Mouse (Mus musculus) liver, embryonic 14.5 days (tissue): ENCODE data around the gene Map1lc3b. TPM values are rescaled to one million over a fixed set of nuclear protein-coding genes. Genes with fewer than 3 reads are reported as not detected.

ENCODE experiments used
- ATAC-seq: fragments of 200-750 bp; cut with Nextera tagmentation; 2 replicates; pipeline ENCODE4 v1.8.0; 2017; ENCODE audit warnings: moderate number of reproducible peaks, mild to moderate bottlenecking, moderate library complexity; ENCODE audit not compliant: insufficient read depth
- DNase-seq, 3 experiments: peaks; one replicate each; pipeline ENCODE4 v3.0.0-alpha.2; 2012 to 2013; ENCODE audit warnings: low read depth in 3 of 3, low spot score in 3 of 3
- H3K27ac ChIP-seq: fragments of 300-500 bp; sonication (generic); 2 replicates; pipeline ENCODE4 v1.5.1; 2014; ENCODE audit warnings: moderate library complexity, mild to moderate bottlenecking, control low read depth, inconsistent platforms
- H3K27me3 ChIP-seq: fragments of 300-500 bp; sonication (generic); 2 replicates; pipeline ENCODE4 v1.6.1; 2014; ENCODE audit warnings: mild to moderate bottlenecking, low read length, moderate library complexity; ENCODE audit not compliant: control insufficient read depth, insufficient read depth
- H3K36me3 ChIP-seq: fragments of 300-500 bp; sonication (generic); replicated peaks from 2 replicates; pipeline ENCODE4 v1.6.1; 2014; ENCODE audit warnings: low read depth; ENCODE audit not compliant: control insufficient read depth, insufficient read depth
- H3K4me1 ChIP-seq, 2 experiments: fragments of 200-500 bp in 1 of 2; fragments of 300-500 bp in 1 of 2; sonication (generic) in 1 of 2; replicated peaks; 2 replicates each; pipeline ENCODE4 v1.6.1; 2012 to 2014; ENCODE audit warnings: antibody characterized with exemption in 1 of 2, inconsistent platforms in 1 of 2, low read length in 1 of 2; ENCODE audit not compliant: control insufficient read depth in 2 of 2, insufficient read depth in 2 of 2
- H3K4me2 ChIP-seq: fragments of 300-500 bp; sonication (generic); 2 replicates; pipeline ENCODE4 v1.6.1; 2014; ENCODE audit warnings: low read depth, mild to moderate bottlenecking, control low read depth, moderate library complexity
- H3K4me3 ChIP-seq, 2 experiments: fragments of 200-500 bp in 1 of 2; fragments of 300-500 bp in 1 of 2; sonication (generic) in 1 of 2; 2 replicates each; pipeline ENCODE4 v1.5.1; 2012 to 2014; ENCODE audit warnings: low read depth in 2 of 2, low read length in 2 of 2, mild to moderate bottlenecking in 2 of 2, control low read depth in 1 of 2, inconsistent platforms in 1 of 2, moderate library complexity in 1 of 2; ENCODE audit not compliant: insufficient read depth in 1 of 2
- H3K9ac ChIP-seq: fragments of 300-500 bp; sonication (generic); replicated peaks from 2 replicates; pipeline ENCODE4 v1.6.1; 2014; ENCODE audit warnings: mild to moderate bottlenecking, control low read depth, moderate library complexity
- H3K9me3 ChIP-seq: fragments of 300-500 bp; sonication (generic); 2 replicates; pipeline ENCODE4 v1.6.1; 2016; ENCODE audit warnings: low read length, mixed read lengths; ENCODE audit not compliant: control insufficient read depth
- CTCF ChIP-seq: IDR thresholded peaks from 2 replicates; pipeline ENCODE4 v1.5.1; 2016; ENCODE audit warnings: antibody characterized with exemption, low read depth, control low read depth
- EP300 ChIP-seq: IDR thresholded peaks from 2 replicates; pipeline ENCODE4 v1.6.1; 2016; ENCODE audit warnings: antibody characterized with exemption, low read depth
- WGBS: fragments of 180-500 bp; shearing (Covaris S2); extraction: QIAGEN DNeasy Blood & Tissue Kit; methylation state at CpG from one replicate; pipeline ENCODE4 v1.1.7; 2014; ENCODE audit not compliant: insufficient replicate concordance; 5-methylcytosine and 5-hydroxymethylcytosine counted together
- polyA plus RNA-seq, 2 experiments: library from polyadenylated mRNA; depleted of rRNA in 1 of 2; stranded (reverse) in 1 of 2; unstranded in 1 of 2; fragments of >200 nt; fragmentation: Nextera tagmentation in 1 of 2; extraction: Ambion mirVana in 1 of 2; gene quantifications; 2 replicates each; pipeline versions ENCODE4 v1.2.1 to v1.2.3; 2012 to 2014

The Map1lc3b gene
- 19.4 and 20.9 TPM in 2 replicates for polyA plus RNA-seq (2012; rRNA removed)
- polyA plus RNA-seq (2014; fragmentation: Nextera tagmentation; extraction: Ambion mirVana), result 147 TPM in 2 replicates

- H3K4me3 ChIP-seq, result peak within 1 kb of the TSS; percentile 90 to 99
- peak within 1 kb of the TSS; percentile 98 for H3K27ac ChIP-seq
- peak within 1 kb of the TSS; percentile 89 for H3K4me2 ChIP-seq
- H3K4me1 ChIP-seq, result peaks cover 40 to 52% of the 10 kb centered on the region in 2 experiments
- peaks cover 21% of the 10 kb centered on the region for H3K36me3 ChIP-seq
- under 1% methylated on average over 94 of the region's 94 CpGs for WGBS
- H3K27me3 ChIP-seq, result no peaks in the 10 kb centered on the region
- H3K9ac ChIP-seq, result peak within 1 kb of the TSS; percentile 98
- peak; percentile 85 to 87 (median 85) for DNase-seq
- no peaks in the 10 kb centered on the region for H3K9me3 ChIP-seq
- TF ChIP-seq EP300 (no peak; the same call in 1 of the 2 replicates), CTCF (no peak)
- peak; percentile 75 for ATAC-seq
Measured at GRCm38 (mm10) chr8:121590203-121591177, at the start of gene Map1lc3b. Gene Map1lc3b, plus strand, starts transcription at chr8:121590361.

DNA sequence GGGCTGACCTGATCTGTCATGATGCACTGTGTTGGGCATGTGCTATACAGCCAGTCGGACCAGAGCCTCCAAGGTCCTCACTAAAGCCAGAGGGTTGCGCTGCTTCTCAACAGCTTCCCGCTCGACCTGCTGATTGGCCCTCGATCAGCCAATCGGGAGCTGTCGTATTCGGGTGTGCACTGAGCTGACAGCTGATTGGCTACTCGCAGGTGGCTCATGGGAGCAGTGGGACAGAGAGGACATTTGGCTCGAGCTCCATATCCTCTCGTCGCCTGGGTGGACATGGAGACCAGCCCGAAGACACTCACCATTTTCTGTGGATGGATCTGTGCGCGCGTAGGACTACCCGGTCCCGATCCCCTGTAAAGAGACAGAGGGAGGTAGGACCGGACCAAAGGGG, 48.3 kb upstream of the Map1lc3b start:
- TF ChIP-seq EP300 (no peak), CTCF (no peak)
- Histone ChIP-seq H3K27me3 (no peaks in the 10 kb centered on the region), H3K27ac (no peak overlapping the region), H3K36me3 (no peaks in the 10 kb centered on the region), H3K9ac (no peak overlapping the region), H3K4me1 (no peaks in the 10 kb centered on the region), H3K4me2 (no peak overlapping the region), H3K4me3 (no peak overlapping the region), H3K9me3 (no peaks in the 10 kb centered on the region)
- DNase-seq (no peak), ATAC-seq (no peak)
- WGBS, result 61% methylated on average over 19 of the region's 19 CpGs

GRCm38 (mm10) chr8:121542901-121543300, 47.3 kb upstream of the Map1lc3b start:
- no peaks in the 10 kb centered on the region for H3K9me3 ChIP-seq
- no peaks in the 10 kb centered on the region for H3K27me3 ChIP-seq
- H3K4me1 ChIP-seq, result no peaks in the 10 kb centered on the region
- WGBS, result 50% methylated on average over 13 of the region's 13 CpGs
- no peak overlapping the region for H3K4me3 ChIP-seq
- H3K4me2 ChIP-seq, result no peak overlapping the region
- no peak for ATAC-seq
- H3K9ac ChIP-seq, result no peak overlapping the region
- H3K27ac ChIP-seq, result no peak overlapping the region
- DNase-seq, result no peak
- TF ChIP-seq CTCF, result no peak
- TF ChIP-seq EP300, result no peak
- H3K36me3 ChIP-seq, result no peaks in the 10 kb centered on the region

DNA sequence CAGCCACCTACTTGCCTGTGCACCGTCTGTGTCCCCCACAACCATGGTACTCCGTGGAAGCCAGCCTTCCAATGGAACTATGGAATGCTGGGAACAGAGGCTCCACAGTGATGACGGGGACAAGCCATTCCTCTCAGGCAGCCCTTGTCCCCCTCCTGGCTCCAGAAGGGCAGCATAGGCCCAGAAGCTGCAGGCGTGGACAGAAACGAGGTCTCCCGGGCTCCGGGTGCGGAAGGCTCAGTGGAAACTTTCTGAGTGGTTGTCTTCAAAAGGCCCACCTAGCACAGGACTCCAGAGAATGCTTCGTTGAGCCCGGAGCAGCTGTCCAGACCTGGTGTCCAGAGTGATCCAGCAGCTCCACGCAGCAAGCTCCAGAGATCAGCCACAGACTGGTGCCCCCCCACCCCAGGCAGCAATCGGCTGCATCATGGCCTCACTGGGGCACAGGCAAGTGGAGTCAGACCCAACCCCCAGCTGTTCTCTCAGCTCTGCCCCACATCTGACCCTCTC, 45.8 kb upstream of the Map1lc3b start, which contains the start of gene 1700018B08Rik:
1700018B08Rik (minus strand) TSS at position 45 of the 510 bp plus-strand sequence.
- H3K4me1 ChIP-seq, result no peaks in the 10 kb centered on the region
- no peaks in the 10 kb centered on the region for H3K9me3 ChIP-seq
- no peak within 1 kb of the TSS for H3K4me3 ChIP-seq
- H3K9ac ChIP-seq, result no peak within 1 kb of the TSS
- H3K4me2 ChIP-seq, result no peak within 1 kb of the TSS
- H3K36me3 ChIP-seq, result no peaks in the 10 kb centered on the region
- H3K27me3 ChIP-seq, result no peaks in the 10 kb centered on the region
- no peak for DNase-seq
- no peak for ATAC-seq
- TF ChIP-seq EP300 (no peak), CTCF (no peak)
- H3K27ac ChIP-seq, result no peak within 1 kb of the TSS
- WGBS, result 68% methylated on average over 12 of the region's 12 CpGs

DNA sequence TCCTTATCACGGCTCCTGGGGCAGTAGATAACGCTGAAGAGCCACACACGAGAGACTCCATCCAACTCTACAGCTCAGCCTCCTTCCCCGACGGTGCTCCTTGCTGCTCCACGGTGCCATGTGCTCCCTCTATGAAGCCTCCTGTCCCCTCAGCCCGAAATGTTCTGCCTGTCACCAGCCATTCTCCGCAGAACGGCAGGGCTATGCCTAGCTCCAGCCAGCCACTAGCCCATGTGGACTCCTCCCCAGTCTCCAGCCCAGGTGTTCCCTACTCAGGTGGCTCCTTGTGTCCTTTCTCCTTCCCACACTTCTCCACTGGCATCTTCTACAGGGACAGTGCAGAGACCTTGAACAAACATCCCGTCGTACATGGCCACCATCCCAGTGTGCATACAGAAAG, 45.2 kb upstream of the Map1lc3b start:
- no peak overlapping the region for H3K4me2 ChIP-seq
- H3K9ac ChIP-seq, result no peak overlapping the region
- H3K36me3 ChIP-seq, result no peaks in the 10 kb centered on the region
- H3K4me3 ChIP-seq, result no peak overlapping the region
- no peaks in the 10 kb centered on the region for H3K9me3 ChIP-seq
- ATAC-seq, result no peak
- WGBS, result 40% methylated on average over 11 of the region's 11 CpGs
- no peak for DNase-seq
- TF ChIP-seq CTCF (no peak), EP300 (no peak)
- H3K27me3 ChIP-seq, result no peaks in the 10 kb centered on the region
- H3K27ac ChIP-seq, result no peak overlapping the region
- H3K4me1 ChIP-seq, result no peaks in the 10 kb centered on the region
